Mouse (Mus musculus) lung, adult 2 months (tissue): Measurements from ENCODE around the gene Slc2a6.
A peak's percentile ranks its signal among the peaks of the same experiment; 100 is the strongest.

Source experiments
- CTCF ChIP-seq: fragments of 200-500 bp; IDR thresholded peaks from 2 replicates; pipeline ENCODE4 v1.5.1; 2011; ENCODE audit warnings: mild to moderate bottlenecking, low read length, control low read depth; ENCODE audit not compliant: insufficient read depth
- POLR2A ChIP-seq: fragments of 200-500 bp; IDR thresholded peaks from 2 replicates; pipeline ENCODE4 v1.6.1; 2011; ENCODE audit warnings: low read depth, mild to moderate bottlenecking, control low read depth, low read length, borderline replicate concordance; ENCODE audit errors: extremely low read depth

DNA sequence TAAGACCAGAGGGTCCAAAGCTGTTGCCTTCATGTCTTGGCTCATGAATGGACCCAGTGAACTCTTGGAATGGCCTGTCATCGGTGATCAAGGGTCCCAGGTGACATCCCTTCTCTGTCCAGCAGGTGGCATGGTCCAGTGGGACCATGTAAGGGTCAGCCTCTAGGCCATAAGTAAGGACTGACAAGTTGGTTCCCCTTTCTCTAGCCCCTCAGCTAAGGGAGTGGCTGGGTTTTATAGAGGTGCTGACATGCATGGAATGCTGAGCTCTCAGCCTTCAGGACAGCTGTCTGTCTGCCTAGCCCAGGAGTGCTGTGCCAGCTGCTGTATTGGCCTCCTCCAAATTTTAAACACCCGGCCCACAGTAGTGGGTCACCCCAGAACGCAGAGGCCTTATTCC is 47.7 kb upstream of the Slc2a6 start:
- peak; percentile 92 for TF ChIP-seq CTCF
- no peak for TF ChIP-seq POLR2A
